Mouse (Mus musculus) embryonic facial prominence, embryonic 10.5 days (tissue): Measurements from ENCODE around the gene Tinagl1. TPM values are rescaled to one million over a fixed set of nuclear protein-coding genes. Genes with fewer than 3 reads are reported as not detected.

ENCODE experiments used
- DNase-seq: peaks from one replicate; pipeline ENCODE4 v3.0.0-alpha.2; 2017; ENCODE audit warnings: low spot score
- H3K27ac ChIP-seq: fragments of 300-500 bp; sonication (generic); replicated peaks from 2 replicates; pipeline ENCODE4 v1.5.1; 2016; ENCODE audit warnings: mild to moderate bottlenecking
- H3K27me3 ChIP-seq: fragments of 300-500 bp; sonication (generic); replicated peaks from 2 replicates; pipeline ENCODE4 v1.6.1; 2016; ENCODE audit warnings: low read depth, mild to moderate bottlenecking; ENCODE audit not compliant: poor library complexity, severe bottlenecking
- H3K36me3 ChIP-seq: fragments of 300-500 bp; sonication (generic); replicated peaks from 2 replicates; pipeline ENCODE4 v1.6.1; 2016; ENCODE audit warnings: mild to moderate bottlenecking, moderate library complexity
- H3K4me1 ChIP-seq: fragments of 300-500 bp; sonication (generic); 2 replicates; pipeline ENCODE4 v1.6.1; 2016
- H3K4me3 ChIP-seq: fragments of 300-500 bp; sonication (generic); 2 replicates; pipeline ENCODE4 v1.5.1; 2016; ENCODE audit warnings: mild to moderate bottlenecking, moderate library complexity
- H3K9me3 ChIP-seq: fragments of 300-500 bp; sonication (generic); 2 replicates; pipeline ENCODE4 v1.6.1; 2016; ENCODE audit warnings: mild to moderate bottlenecking
- WGBS: fragments of 180-500 bp; shearing (Covaris S2); methylation state at CpG from one replicate; pipeline ENCODE4 v1.1.7; 2016; 5-methylcytosine and 5-hydroxymethylcytosine counted together
- polyA plus RNA-seq: library from polyadenylated mRNA; unstranded; fragments of >200 nt; fragmentation: Nextera tagmentation; extraction: Ambion mirVana; gene quantifications from 2 replicates; pipeline ENCODE4 v1.2.1, GENCODE M21; 2016

Tinagl1 gene
- polyA plus RNA-seq, 1 experiment from 2014 or later = 10.7 TPM

DNA sequence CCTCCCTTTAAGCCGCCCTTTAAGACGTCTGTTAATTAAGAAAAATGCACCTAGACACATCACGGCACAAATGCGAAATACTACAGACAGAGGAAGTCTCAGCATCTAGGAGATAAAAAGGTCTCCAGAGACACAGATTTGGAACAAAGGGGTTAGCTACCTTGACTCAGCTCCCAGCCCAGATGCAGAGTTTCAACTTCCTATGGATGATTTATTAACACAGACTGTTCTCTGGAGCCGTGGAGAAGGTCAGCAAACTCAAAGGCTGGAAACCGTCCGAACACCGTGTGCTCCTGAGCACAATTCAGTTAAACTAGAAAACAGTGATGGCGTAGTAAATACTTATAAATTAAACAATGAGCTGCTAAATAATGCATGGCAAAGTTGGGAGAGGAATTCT lies 17.3 kb upstream of the Tinagl1 start:
- 76% methylated on average over 9 of the region's 9 CpGs for WGBS
- DNase-seq = no peak

DNA sequence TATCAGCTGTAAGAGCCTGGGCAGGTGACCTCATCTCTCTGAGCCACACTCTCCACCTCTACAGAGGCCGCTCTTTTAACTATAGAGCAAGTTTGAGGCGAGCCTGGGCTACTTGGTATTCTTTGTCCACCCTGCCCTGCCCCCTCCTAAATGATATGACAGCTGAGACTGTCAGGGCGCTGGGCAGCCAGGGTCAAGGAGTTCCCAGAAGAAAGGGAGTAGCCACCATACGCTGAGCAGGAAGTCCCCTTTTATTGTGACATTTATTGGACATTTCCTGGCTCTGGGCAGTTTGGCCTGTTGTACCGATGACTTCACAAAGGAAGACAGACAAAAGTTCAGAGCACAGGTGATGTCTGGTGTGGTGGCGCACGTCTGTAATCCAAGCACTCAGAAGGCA lies 14.7 kb upstream of the Tinagl1 start:
- DNase-seq = no peak
- no peak overlapping the region for H3K27ac ChIP-seq
- H3K4me1 ChIP-seq = peaks cover 5% of the 10 kb centered on the region; the same call in 1 of the 2 replicates
- no peaks in the 10 kb centered on the region for H3K9me3 ChIP-seq
- 60% methylated on average over 7 of the region's 7 CpGs for WGBS
- no peak overlapping the region for H3K4me3 ChIP-seq
- 0 out of 2 replicates have a peak, but pooled peaks cover 4% of the 10 kb centered on the region for H3K27me3 ChIP-seq
- no peaks in the 10 kb centered on the region for H3K36me3 ChIP-seq

More for the DNA sequence above, 17.3 kb upstream of the Tinagl1 start:
- H3K9me3 ChIP-seq = no peaks in the 10 kb centered on the region; the same call in 1 of the 2 replicates
- no peak overlapping the region for H3K27ac ChIP-seq
- H3K27me3 ChIP-seq = 0 out of 2 replicates have a peak, but pooled peaks cover 4% of the 10 kb centered on the region
- peaks cover 11% of the 10 kb centered on the region; the same call in 1 of the 2 replicates for H3K4me1 ChIP-seq
- H3K36me3 ChIP-seq = no peaks in the 10 kb centered on the region
- H3K4me3 ChIP-seq = no peak overlapping the region

DNA sequence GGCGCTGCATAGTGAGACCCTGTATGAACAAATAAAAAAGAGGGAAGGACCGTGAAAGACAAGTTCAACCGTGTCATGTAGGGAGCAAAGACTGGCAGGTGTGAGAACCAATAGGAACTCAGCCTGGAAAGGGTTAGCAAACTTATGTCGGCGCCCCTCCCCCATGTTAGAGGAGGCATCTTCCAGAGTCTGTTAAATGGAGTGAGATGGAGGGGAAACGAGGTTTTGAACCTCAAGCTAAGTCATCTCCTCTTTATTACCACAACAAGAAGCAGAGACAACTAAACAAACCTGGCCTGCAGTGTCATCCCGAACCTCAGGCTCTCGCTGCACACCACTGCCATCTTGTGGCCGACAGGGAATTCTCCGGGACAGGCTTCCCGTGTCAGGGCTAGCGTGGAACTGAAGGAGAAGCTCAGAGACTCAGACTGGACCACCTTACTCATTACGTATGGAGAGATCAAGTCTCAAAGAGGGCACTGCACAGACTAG lies 13.9 kb upstream of the Tinagl1 start:
- WGBS = 6% methylated on average over 13 of the region's 13 CpGs

GRCm38 (mm10) chr4:130186891-130187290 lies 12.0 kb upstream of the Tinagl1 start:
- Histone ChIP-seq H3K4me1 (peaks cover 16% of the 10 kb centered on the region), H3K4me3 (no peak overlapping the region), H3K27ac (no peak overlapping the region), H3K27me3 (0 out of 2 replicates have a peak, but pooled peaks cover 4% of the 10 kb centered on the region), H3K9me3 (no peaks in the 10 kb centered on the region), H3K36me3 (no peaks in the 10 kb centered on the region)
- 89% methylated on average over 12 of the region's 12 CpGs for WGBS
- DNase-seq = no peak

More for the DNA sequence above, 13.9 kb upstream of the Tinagl1 start:
- H3K27me3 ChIP-seq = 0 out of 2 replicates have a peak, but pooled peaks cover 4% of the 10 kb centered on the region
- H3K4me1 ChIP-seq = peaks cover 7% of the 10 kb centered on the region
- H3K36me3 ChIP-seq = no peaks in the 10 kb centered on the region
- H3K4me3 ChIP-seq = peak overlapping the region; percentile 41
- H3K27ac ChIP-seq = no peak overlapping the region
- peak; percentile 87 for DNase-seq
- no peaks in the 10 kb centered on the region for H3K9me3 ChIP-seq

DNA sequence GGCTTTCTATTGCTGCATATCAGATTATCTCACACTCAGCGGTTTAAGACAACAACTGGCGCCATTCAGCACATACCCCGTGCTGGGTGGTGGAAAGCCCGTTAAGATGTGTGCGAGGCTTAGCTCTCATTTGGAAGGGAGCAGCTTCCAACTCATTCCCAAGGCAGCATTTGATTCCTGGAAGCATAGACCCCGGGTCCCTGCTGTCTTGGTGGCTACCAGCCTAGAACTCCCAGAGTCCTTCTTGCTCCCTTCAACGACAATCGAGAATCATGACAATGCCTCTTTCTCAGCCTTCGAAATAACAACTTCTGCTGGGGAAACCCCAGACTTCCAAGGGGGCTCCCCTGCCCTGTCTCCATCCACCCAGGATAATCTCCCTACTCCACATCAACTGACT lies 11.5 kb upstream of the Tinagl1 start:
- 0 out of 2 replicates have a peak, but pooled peaks cover 4% of the 10 kb centered on the region for H3K27me3 ChIP-seq
- H3K27ac ChIP-seq = no peak overlapping the region
- no peak for DNase-seq
- peaks cover 17% of the 10 kb centered on the region for H3K4me1 ChIP-seq
- no peaks in the 10 kb centered on the region for H3K9me3 ChIP-seq
- H3K4me3 ChIP-seq = no peak overlapping the region
- WGBS = 82% methylated on average over 9 of the region's 9 CpGs
- H3K36me3 ChIP-seq = no peaks in the 10 kb centered on the region

- H3K9me3 ChIP-seq = no peaks in the 10 kb centered on the region
- H3K27me3 ChIP-seq = peaks cover 11% of the 10 kb centered on the region; the same call in 1 of the 2 replicates
- WGBS = 94% methylated on average over 5 of the region's 5 CpGs
- 0 out of 2 replicates have a peak overlapping the region, but pooled peaks have one; percentile 5 for H3K27ac ChIP-seq
- H3K4me1 ChIP-seq = peaks cover 23% of the 10 kb centered on the region
- H3K36me3 ChIP-seq = no peaks in the 10 kb centered on the region
- H3K4me3 ChIP-seq = no peak overlapping the region
- DNase-seq = no peak
Observed at GRCm38 (mm10) chr4:130183879-130184278, 9.0 kb upstream of the Tinagl1 start.

DNA sequence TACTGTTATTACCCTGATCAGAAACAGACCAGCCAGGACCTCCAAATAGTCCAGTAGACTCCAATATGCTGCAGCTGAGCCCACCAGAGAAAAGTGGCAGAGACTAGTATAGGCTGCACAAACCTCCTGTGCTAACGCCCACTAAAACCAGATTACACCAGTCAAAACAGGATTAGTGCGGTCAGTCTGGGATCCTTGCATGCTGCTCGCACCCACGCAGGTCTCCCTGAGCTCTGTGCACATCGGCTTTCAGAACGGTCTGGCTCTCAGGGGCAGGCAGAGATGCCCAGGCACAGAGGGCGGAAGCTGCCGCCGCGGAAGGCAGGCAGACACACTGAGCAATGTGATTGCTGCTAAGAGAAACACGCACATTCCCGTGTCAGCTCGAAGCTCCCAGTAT lies 8.1 kb upstream of the Tinagl1 start:
- Histone ChIP-seq H3K4me1 (peaks cover 20% of the 10 kb centered on the region), H3K27ac (peak overlapping the region; percentile 65), H3K4me3 (no peak overlapping the region), H3K9me3 (no peaks in the 10 kb centered on the region), H3K36me3 (no peaks in the 10 kb centered on the region), H3K27me3 (peaks cover 9% of the 10 kb centered on the region; the same call in 1 of the 2 replicates)
- no peak for DNase-seq
- 80% methylated on average over 13 of the region's 13 CpGs for WGBS

DNA sequence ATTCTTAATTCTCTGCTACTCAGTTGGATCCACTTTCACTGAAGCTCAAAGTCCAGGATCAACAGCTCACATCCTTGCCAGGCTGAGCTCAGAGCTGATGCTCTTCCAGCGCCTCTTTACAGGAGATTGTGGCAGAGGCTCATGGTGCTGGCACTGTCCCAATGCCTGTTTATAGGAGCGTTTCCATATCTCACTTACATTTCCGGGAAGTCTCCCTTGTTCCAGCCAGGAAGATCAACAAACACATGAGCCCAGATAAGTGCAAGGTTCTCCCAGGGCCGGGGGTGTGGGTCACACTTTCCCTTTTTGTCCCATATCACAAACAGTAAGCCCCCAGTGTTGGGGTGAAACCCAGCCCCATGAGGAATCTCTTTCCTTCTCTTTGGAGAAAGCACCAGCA lies 7.0 kb upstream of the Tinagl1 start:
- H3K36me3 ChIP-seq = no peaks in the 10 kb centered on the region

GRCm38 (mm10) chr4:130180909-130181602 lies 6.1 kb upstream of the Tinagl1 start:
- no peaks in the 10 kb centered on the region for H3K36me3 ChIP-seq
- peaks cover 22% of the 10 kb centered on the region for H3K27me3 ChIP-seq
- no peak for DNase-seq
- 67% methylated on average over 7 of the region's 7 CpGs for WGBS
- peaks cover 37% of the 10 kb centered on the region for H3K4me1 ChIP-seq
- H3K4me3 ChIP-seq = no peak overlapping the region
- H3K9me3 ChIP-seq = no peaks in the 10 kb centered on the region
- H3K27ac ChIP-seq = no peak overlapping the region

More for the DNA sequence above, 7.0 kb upstream of the Tinagl1 start:
- Histone ChIP-seq H3K9me3 (no peaks in the 10 kb centered on the region), H3K27me3 (peaks cover 14% of the 10 kb centered on the region; the same call in 1 of the 2 replicates), H3K27ac (no peak overlapping the region), H3K4me1 (peaks cover 29% of the 10 kb centered on the region), H3K4me3 (no peak overlapping the region)
- 84% methylated on average over 4 of the region's 4 CpGs for WGBS
- DNase-seq = no peak

DNA sequence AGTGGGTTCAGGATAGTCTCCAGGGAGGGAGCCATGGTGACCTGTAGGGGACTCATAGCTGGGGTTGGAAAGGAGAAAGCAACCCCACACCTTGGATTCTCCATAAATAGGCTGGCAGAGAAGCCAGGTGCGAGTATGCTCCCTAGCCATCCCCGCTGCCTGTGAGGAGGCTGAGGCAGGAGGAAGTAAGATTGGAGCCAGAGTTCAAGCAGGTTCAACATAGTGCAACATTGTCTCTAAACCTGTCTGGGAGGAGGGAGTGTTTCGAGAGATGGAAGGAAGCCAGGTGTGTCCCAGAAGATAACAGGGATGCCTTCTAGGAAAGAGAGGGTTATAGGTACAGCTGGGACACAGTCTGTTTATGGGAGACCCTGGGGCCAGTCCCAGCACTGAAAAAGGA lies 5.0 kb upstream of the Tinagl1 start:
- Histone ChIP-seq H3K4me3 (no peak overlapping the region), H3K27me3 (peaks cover 34% of the 10 kb centered on the region), H3K4me1 (peaks cover 49% of the 10 kb centered on the region), H3K9me3 (no peaks in the 10 kb centered on the region), H3K27ac (no peak overlapping the region), H3K36me3 (no peaks in the 10 kb centered on the region)
- 90% methylated on average over 3 of the region's 3 CpGs for WGBS
- DNase-seq = no peak

DNA sequence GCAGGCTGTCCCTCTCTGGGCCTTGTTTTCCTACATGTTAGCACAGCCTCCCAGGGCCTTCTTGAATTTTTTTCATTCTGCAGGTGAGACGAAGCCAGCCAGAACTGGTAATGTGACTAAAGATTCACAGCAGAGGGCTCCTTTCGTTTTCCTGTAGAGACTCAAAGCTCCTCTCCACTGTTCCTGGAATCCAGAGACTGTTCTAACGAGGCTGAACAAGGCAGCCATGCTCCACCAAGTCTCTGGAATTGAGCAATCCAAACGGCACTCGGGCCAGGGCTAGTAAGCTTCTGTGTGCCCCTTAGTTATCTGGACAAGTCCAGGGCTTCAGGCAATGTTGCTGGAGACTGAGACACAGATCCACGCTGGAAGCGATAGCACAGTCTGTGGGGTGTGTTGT lies 2.6 kb upstream of the Tinagl1 start:
- no peak for DNase-seq
- Histone ChIP-seq H3K4me3 (no peak overlapping the region), H3K27me3 (peaks cover 58% of the 10 kb centered on the region), H3K27ac (peak overlapping the region; percentile 26; the same call in 1 of the 2 replicates), H3K36me3 (no peaks in the 10 kb centered on the region), H3K9me3 (no peaks in the 10 kb centered on the region), H3K4me1 (peaks cover 62% of the 10 kb centered on the region)
- WGBS = 57% methylated on average over 7 of the region's 7 CpGs

GRCm38 (mm10) chr4:130177087-130177486 lies 2.2 kb upstream of the Tinagl1 start:
- DNase-seq = no peak
- Histone ChIP-seq H3K36me3 (no peaks in the 10 kb centered on the region), H3K4me1 (peaks cover 66% of the 10 kb centered on the region), H3K27ac (no peak overlapping the region), H3K9me3 (no peaks in the 10 kb centered on the region), H3K4me3 (no peak overlapping the region), H3K27me3 (peaks cover 62% of the 10 kb centered on the region)
- 78% methylated on average over 4 of the region's 4 CpGs for WGBS
